Mouse (Mus musculus) NIH3T3 (cell line): ENCODE measurements around the gene Tmem89.
A peak's percentile ranks its signal among the peaks of the same experiment; 100 is the strongest.

Experiments used
- DNase-seq: peaks from one replicate; pipeline ENCODE4 v3.0.0-alpha.2; 2012; ENCODE audit warnings: low read depth

Gene Tmem89

DNA sequence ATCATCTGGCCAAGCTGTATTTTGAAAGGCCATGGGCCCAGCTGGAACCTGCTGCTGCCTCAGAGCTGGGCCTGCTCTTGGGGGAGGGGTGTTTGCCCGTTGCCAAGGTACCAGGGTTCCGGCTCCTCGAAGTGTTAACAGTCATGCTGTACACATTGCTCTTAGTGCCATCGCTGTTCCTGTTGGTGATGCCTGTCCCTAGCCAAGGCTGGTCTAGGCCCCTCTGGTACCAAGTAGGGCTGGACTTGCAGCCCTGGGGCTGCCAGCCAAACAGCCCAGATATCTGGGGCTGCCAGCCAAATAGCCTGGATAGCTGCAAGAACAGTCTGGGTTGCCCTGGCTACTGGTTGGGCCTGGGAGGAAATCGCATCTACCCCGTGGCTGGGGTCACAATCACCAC lies at the start of gene Tmem89:
Gene Tmem89, plus strand, starts transcription at position 129 of the 400 bp plus-strand sequence.
- DNase-seq = peak; percentile 19

DNA sequence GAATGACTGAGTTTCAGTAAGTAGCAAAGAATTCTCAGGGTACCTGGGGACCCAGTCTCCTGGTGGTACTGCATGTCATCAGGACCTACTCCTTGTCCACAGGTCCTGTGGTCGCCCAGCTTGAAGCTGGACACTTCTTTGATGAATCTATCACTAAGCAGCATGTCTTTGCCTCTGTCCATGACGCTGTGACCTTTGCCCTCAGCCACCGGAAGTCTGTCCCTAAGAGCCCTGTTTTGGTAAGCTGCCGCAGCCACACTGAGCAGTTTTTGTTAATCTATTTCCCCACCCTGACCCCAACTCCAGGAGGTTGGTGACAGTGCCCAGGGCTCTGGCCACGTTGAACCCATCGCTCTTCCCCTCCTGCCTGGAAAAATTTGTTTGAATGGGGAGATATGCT lies 2.1 kb upstream of the Tmem89 start:
- no peak for DNase-seq

DNA sequence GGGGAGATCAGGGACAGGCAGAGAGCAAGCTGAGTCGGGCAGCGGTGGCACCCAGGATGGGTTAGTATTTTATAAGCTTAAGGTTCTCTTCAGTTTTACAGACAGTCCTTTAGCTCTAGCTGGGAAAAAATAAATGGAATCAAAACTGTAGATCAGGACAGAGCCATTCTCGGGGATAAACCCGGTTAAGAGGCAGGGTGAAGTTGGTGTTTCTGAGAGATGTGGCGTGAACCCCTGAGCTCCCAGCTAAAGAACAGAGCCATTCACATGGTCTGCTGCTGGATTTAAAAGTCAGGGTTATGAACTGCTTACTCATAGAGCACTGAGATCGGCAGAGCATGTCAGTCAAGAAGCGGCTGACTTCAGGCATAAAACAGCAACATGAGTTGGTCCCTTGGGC lies 1.3 kb upstream of the Tmem89 start:
- no peak for DNase-seq

DNA sequence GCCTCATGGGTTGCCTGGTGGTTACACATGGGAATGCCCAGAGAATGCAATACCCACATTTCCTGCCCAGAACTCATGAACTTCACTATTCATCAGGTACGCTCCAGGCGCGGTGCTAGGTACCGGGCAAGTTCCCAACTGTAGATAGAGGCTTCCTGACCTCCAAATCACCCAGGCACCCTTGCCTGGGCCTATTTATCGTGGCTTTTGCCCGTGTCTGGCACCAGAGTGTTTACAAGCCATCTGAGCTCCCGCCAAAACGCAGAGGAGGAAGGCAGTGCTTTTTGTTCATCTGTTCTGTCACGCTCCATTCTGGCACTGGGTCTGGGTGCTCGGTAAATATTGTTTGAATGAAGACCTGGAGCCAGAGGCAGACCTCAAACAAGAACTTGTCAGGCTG lies 798 bp upstream of the Tmem89 start:
- no peak for DNase-seq

DNA sequence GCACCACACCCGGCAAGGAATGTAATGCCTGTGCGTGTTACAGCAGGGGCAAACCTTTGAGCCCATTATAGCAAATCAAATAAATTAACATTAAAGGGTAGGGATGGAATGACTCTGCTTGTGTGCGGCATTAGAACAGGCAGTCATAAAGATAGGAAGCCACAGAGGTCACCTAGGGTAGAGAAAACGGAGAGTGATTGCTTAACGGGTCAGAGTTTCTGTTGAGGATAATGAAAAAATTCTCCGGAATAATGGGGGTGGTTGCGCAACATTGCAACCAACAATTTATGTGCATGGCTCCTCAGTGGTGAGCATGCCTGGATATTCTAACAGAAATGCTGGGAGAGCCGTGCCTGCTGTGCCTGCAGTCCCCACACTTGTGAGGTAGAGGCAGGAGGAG lies 11.5 kb downstream of the Tmem89 start:
- peak; percentile 28 for DNase-seq

DNA sequence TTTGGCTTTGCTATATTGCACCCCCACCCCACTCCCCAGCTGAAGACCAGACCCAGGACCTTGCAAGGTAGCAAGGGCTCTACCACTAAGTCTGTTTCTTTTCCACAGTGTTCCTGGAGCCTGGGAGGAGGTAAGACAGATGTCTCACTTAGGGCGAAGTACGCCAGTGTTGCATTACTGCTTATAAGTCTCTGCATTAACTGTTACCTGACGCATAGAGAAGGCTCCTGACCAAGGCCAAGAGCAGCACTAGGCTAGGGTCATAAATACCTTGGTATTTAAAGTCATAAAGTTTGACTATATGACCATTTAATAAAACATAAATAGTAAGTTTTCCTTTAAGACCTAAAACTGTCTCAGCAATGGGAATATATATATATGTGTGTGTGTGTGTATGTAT lies 14.0 kb downstream of the Tmem89 start:
- no peak for DNase-seq

DNA sequence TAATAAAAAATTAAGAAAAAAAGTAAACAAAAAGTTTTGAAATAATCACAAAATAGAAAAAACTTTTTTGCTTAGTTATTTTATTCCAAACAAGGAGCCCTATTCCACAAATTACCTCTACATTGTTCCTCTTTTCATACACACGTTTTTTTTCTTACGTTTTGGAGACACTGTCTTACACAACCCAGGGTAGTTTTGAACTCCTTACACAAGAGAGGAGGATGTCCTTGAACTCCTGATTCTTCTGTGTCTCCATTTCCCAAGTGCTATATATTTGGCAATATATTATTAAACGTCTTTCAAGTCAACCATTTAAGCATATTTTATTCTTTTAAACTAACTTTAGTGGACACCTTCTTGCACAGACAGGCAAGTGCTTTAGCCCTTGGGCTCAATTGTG lies 21.6 kb downstream of the Tmem89 start:
- no peak for DNase-seq

DNA sequence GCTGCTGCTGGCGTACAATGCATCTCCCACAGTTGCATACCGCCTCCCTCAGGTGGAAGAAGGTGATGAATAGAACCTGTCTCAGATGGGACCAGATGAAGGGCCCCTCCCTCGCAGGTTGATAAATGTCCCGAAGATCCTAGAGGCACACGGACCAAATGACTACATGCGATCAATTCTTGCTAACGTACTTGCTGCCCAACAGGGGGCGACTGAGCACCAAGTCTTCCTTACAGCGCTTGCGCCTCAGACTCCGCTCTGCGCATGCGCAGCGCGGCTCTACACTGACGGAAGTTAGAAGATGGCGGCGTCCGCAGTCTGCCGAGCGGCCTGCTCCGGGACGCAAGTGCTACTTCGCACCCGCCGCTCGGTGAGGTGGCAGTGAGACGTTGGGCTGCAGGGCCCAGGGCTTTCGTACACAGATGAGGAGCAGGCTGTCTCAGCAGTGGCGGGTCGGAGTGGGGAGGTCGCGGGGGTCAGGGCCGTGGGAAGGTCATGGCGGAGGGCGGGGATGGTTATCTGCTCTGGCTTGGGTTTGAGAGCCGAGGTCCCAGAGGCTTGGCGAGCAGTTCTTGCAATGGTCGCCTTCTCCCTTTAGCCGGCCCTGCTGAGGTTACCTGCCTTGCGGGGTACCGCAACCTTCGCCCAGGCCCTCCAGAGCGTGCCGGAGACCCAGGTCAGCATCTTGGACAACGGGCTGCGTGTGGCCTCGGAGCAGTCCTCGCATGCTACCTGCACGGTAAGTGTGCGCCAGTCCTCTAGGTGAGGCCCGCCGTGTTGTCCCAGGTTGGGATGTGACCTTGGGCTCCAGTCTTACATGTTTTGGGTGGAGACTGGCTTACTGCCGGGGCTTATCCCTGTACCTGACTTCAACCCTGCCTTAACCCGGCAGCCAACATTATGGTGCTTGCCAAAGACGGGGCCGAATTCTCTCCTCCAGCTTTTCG lies 22.3 kb downstream of the Tmem89 start, which contains the start of gene Uqcrc1:
Gene Uqcrc1, plus strand, starts transcription at position 216 of the 947 bp plus-strand sequence.
- DNase-seq = peak; percentile 99

DNA sequence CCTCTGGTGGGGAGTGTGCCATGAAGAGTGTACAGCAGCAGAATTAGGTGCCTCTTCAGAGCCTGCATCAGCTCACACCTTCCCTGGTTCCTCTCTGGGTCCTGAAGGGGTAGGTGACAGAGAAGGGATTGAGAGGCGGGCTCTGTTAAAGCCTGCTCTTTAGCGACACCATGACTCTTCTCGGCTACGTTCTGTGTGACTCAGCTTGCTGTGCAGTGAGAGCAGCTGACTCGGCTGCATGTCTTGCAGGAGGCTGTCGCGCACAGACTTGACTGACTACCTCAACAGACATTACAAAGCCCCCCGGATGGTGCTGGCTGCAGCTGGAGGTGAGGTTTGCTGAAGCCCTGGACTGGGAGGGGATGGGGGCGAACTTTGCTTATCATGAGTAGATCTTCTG lies 30.7 kb downstream of the Tmem89 start:
- DNase-seq = no peak

DNA sequence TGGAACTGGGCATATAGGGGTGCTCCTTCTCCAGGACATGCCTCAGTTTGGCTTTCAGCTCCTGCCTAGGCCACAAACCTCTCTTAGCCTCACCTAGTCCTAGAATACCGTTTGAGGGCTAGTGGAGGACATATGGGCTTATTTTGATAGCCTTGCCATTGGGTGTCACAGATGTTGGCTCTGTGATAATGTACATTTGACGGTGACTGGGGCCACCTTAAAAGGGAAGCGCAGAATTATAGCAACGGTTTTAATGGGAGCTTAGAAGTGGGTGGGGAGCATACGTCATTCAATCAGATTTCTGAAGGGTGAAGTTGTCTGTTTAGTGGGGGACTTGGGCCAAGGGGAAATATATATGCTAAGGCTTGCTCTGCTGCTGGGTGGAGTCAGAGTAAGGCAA lies 31.2 kb downstream of the Tmem89 start:
- no peak for DNase-seq

DNA sequence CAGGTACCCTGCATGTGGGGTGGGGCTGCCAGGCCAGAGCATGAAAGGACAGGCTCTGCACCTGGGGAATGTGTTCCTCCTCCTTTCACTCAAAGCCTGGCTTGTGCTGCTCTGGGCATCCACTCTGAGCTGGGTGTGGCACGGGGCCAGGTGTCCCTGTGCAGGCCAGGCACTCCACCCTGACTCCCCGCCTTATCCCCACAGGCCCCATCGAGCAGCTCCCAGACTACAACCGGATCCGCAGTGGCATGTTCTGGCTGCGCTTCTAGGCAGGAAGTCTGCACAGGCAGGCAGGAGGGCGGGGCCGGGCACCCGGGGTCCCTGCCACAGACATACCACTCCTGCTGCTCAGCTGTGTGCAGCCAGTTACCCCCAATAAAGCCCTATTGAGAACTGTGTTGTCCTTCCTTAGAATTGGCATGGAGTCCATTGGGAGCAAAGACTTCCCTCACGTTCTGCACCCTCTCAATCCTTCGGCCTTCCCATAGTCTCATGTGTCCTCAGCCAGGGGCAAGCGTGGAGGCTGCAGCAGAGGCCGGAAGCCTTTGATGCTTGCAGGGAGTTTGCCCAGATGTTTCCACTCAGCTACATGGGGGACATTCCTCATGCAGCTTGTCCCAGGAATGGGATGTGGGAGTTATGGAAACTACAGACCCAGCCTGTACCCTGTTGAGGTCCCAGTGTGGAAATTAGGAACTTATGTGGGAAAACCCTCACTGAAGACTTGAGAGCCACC lies 35.0 kb downstream of the Tmem89 start:
- no peak for DNase-seq

DNA sequence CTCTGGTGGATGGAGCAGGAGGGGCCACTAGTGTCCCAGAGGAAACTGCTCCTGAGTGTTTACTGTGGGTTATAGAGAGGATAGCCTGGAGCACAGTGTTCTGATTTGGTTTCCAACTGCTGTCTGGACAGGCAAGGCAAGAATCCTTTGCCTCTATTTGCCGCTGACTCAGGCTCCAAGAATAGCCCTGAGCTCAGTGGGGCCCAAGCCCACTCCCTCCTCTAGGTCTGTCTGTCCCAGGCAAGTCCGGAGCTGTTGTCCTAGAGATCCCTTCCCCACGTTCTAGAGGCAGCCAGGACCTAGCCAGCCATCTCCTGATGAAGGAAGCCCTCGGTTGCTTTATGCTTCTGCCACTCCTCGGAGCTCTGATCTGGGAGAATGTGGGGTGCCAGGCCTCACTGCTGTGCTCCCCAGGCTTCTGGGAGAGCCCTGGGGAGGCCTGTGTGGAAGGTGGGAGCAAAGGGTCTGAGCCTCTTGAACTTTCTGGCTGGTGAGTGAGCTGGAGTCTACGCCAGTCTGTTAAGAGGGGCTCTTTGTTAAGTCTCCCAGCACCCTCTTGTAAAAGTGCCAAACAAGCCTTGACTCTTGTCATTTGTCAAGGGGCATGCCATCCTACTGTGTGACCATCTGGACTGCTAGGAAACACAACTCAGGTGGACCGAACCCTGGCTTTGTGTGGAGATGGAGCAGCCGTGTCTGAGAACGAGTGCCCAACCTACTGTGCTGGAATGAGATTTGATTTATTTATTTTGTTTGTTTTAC lies 35.7 kb downstream of the Tmem89 start:
- DNase-seq = peak; percentile 5

DNA sequence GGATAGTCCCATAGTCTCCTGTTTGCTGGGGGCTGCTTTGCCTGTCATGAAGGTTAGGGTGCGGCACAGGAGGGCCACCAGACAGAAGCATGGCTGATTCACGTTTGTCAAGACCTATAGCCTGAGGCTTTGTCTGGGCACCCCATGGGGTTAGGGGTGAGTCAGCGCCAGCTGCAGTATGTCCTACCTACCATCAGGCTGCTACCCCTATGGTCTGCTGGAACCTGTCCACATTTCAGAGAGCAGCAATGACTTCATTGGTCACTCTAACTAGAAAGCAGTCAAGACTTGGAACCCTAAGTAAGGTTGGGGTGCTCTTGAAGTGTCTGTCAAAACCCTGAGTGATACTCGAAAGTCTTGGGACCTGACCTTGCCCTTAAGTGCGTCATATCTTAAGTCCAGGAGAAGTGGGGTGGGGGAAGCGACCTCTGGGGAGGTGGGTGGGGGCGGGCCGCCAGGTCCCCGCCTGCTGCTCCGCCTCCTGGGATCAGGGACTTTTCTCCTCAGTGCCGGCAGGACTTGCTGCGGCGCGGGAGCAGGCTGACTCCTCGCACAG lies 38.7 kb downstream of the Tmem89 start, which contains the start of gene Col7a1:
Gene Col7a1, plus strand, starts transcription at position 506 of the 556 bp plus-strand sequence.
- peak; percentile 61 for DNase-seq

DNA sequence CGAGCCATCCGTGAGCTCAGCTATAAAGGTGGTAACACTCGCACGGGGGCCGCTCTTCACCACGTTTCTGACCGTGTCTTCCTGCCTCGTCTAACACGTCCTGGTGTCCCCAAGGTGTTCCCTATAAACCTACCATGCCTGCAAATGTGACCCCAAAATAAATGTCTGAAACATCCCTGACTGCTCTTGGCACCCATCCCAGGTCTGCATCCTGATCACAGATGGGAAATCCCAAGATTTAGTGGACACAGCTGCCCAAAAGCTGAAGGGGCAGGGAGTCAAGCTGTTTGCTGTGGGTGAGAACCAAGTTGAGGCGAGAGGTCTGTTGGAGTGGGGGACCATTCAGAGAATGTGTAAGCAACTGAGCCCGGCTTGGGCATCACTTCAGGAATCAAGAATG lies 40.8 kb downstream of the Tmem89 start:
- DNase-seq = peak; percentile 18

DNA sequence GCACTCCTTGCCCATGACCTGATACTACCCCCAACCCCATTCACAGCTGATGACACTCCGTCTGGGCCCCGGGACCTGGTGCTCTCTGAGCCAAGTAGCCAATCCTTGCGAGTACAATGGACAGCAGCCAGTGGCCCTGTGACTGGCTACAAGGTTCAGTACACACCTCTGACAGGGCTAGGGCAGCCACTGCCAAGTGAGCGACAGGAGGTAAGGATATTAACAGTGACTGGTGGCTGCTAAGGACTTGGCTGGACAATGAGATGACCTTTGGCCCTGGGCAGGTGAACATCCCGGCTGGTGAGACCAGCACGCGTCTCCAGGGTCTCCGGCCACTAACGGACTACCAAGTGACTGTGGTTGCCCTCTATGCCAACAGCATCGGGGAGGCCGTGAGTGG lies 41.4 kb downstream of the Tmem89 start:
- no peak for DNase-seq

DNA sequence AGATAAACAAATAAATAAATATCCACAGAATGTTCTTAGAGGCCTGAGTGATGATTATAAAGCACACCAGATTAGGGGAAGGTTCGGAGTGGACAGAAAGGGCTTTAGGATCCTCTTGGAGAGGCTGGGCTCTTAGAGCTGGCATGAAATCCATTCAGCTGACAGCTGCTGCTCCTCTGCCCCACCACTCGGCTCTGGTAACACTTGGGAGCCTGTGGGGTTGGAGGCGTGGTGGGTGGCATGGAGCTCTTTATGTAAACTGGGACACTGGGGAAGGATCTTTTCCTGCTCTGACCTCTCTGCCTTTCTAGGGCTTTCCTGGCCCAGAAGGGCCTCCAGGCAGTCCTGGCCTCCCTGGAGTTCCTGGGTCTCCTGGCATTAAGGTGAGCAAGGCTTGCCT lies 49.2 kb downstream of the Tmem89 start:
- DNase-seq = no peak

DNA sequence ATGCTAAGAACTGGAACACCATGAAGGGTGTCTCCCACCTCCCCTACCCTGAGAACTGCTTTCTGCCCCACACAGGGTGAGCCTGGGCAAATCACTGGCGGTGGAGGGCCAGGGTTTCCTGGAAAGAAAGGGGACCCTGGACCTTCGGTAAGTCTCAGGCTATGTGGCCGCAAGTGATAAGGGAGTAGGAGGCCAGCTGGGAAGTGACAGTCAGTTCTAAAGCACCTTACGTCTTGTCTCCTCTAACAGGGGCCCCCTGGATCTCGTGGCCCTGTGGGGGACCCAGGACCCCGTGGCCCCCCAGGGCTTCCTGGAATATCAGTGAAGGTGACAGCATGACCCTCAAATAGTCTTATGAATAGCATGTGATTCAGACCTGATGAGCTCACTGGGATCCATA lies 49.9 kb downstream of the Tmem89 start:
- DNase-seq = no peak
